Mouse (Mus musculus): ENCODE data around the gene Lrrc4. TPM values are rescaled to one million over a fixed set of nuclear protein-coding genes. Genes with fewer than 3 reads are reported as not detected.

Gene Lrrc4
- polyA plus RNA-seq, 1 experiment from 2014 or later, result 1.2 TPM

GRCm38 (mm10) chr6:28629866-28630265, 201.7 kb downstream of the Lrrc4 start:
- ATAC-seq (ENCODE audit: insufficient number of reproducible peaks, low FRiP score, low TSS enrichment, low read depth), result no peak
- Histone ChIP-seq H3K36me3 (peaks cover 5% of the 10 kb centered on the region; the same call in 1 of the 2 replicates), H3K4me3 (replicated peaks) (no peak overlapping the region), H3K9me3 (replicated peaks) (no peaks in the 10 kb centered on the region), H3K4me1 (peaks cover 11% of the 10 kb centered on the region; the same call in 1 of the 2 replicates), H3K27me3 (no peaks in the 10 kb centered on the region), H3K4me2 (replicated peaks) (no peak overlapping the region), H3K9ac (no peak overlapping the region), H3K27ac (replicated peaks) (no peak overlapping the region)
- WGBS, result 72% methylated on average over 2 of the region's 2 CpGs

DNA sequence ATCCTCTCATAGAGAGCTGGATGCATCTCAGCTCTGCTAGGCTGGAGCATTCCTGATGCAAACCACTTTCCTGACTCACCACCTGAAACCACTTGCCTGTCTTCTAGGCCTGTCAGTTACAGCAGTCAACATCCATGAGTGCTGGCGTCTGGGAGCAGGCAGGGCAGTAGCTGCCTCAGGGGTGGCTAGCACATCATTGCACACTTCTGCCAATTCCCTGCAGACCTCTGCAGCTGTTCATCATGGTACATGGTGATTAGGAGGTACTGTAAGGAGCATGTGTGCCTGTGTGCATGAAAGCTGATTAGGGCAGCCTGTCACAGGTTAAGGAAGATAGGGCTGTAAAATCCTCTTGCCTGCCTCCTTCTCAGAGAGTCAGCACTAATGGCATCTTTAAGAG, 203.1 kb downstream of the Lrrc4 start:
- H3K4me3 ChIP-seq (replicated peaks), result no peak overlapping the region
- H3K9me3 ChIP-seq (replicated peaks), result no peaks in the 10 kb centered on the region
- 0 out of 2 replicates have a peak, but pooled peaks cover 5% of the 10 kb centered on the region for H3K4me1 ChIP-seq
- no peak for ATAC-seq (ENCODE audit: insufficient number of reproducible peaks, low FRiP score, low TSS enrichment, low read depth)
- H3K4me2 ChIP-seq (replicated peaks), result no peak overlapping the region
- no peak overlapping the region for H3K27ac ChIP-seq (replicated peaks)
- no peaks in the 10 kb centered on the region for H3K27me3 ChIP-seq
- no peak overlapping the region for H3K9ac ChIP-seq
- 33% methylated on average over 1 of the region's 1 CpGs for WGBS
- peaks cover 5% of the 10 kb centered on the region; the same call in 1 of the 2 replicates for H3K36me3 ChIP-seq

DNA sequence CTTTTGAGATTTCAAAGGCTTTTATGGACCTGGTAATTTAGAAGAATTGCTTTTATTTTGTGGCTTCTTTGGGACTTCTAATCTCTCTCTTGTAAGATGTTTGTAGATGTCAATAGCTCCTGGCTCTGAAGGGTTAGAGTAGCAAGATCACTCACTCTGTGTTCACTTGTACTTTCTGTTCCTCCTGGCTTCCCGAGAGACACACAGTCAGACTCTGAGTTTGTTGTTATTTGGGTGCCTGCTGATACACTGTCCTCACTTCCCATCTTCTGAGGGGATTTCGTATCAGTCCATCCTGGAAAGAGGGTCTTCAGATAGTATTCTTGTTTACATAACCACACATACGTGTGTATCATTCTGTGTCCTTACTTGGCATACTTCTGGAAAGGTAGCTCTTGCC, 208.6 kb downstream of the Lrrc4 start:
- Histone ChIP-seq H3K4me2 (replicated peaks) (no peak overlapping the region), H3K9ac (no peak overlapping the region), H3K36me3 (peaks cover 5% of the 10 kb centered on the region; the same call in 1 of the 2 replicates), H3K27me3 (no peaks in the 10 kb centered on the region), H3K4me3 (replicated peaks) (no peak overlapping the region), H3K27ac (replicated peaks) (no peak overlapping the region), H3K4me1 (peaks cover 9% of the 10 kb centered on the region), H3K9me3 (replicated peaks) (no peaks in the 10 kb centered on the region)
- 77% methylated on average over 3 of the region's 3 CpGs for WGBS
- ATAC-seq (ENCODE audit: insufficient number of reproducible peaks, low FRiP score, low TSS enrichment, low read depth), result no peak

- no peaks in the 10 kb centered on the region for H3K27me3 ChIP-seq
- no peak for ATAC-seq (ENCODE audit: insufficient number of reproducible peaks, low FRiP score, low TSS enrichment, low read depth)
- H3K27ac ChIP-seq (replicated peaks), result no peak overlapping the region
- H3K4me1 ChIP-seq, result peaks cover 9% of the 10 kb centered on the region
- 71% methylated on average over 6 of the region's 6 CpGs for WGBS
- H3K36me3 ChIP-seq, result peaks cover 5% of the 10 kb centered on the region; the same call in 1 of the 2 replicates
- H3K9me3 ChIP-seq (replicated peaks), result no peaks in the 10 kb centered on the region
- no peak overlapping the region for H3K9ac ChIP-seq
- no peak overlapping the region for H3K4me2 ChIP-seq (replicated peaks)
- no peak overlapping the region for H3K4me3 ChIP-seq (replicated peaks)
Observed at GRCm38 (mm10) chr6:28622522-28622921, 209.0 kb downstream of the Lrrc4 start.

- WGBS, result 85% methylated on average over 5 of the region's 5 CpGs
- Histone ChIP-seq H3K27me3 (no peaks in the 10 kb centered on the region), H3K4me2 (replicated peaks) (no peak overlapping the region), H3K4me1 (peaks cover 9% of the 10 kb centered on the region), H3K4me3 (replicated peaks) (no peak overlapping the region), H3K36me3 (peaks cover 5% of the 10 kb centered on the region; the same call in 1 of the 2 replicates), H3K9ac (no peak overlapping the region), H3K27ac (replicated peaks) (no peak overlapping the region), H3K9me3 (replicated peaks) (no peaks in the 10 kb centered on the region)
- ATAC-seq (ENCODE audit: insufficient number of reproducible peaks, low FRiP score, low TSS enrichment, low read depth), result no peak
Observed at GRCm38 (mm10) chr6:28621961-28622360, 209.6 kb downstream of the Lrrc4 start.

DNA sequence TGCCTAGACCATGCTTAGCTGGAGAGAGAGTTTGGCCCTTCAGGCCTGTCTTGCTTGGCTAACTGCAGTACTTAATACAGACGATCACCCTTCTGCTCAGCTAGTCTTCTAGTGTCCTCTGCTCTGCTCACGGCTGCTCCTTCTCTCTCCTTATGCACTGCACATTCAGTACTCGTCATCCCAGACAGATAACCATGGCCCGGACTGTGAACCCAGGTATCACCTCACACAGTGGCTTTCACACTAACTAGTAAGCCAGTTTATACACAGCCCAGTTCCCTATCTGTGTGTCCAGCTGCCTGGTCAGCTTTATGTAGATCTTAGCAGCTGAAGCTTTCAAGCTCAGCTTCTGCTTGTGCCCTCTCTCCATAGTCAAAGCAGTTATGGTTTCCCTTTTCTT, 210.1 kb downstream of the Lrrc4 start:
- no peak overlapping the region for H3K9ac ChIP-seq
- no peak overlapping the region for H3K27ac ChIP-seq (replicated peaks)
- no peaks in the 10 kb centered on the region for H3K27me3 ChIP-seq
- no peak overlapping the region for H3K4me3 ChIP-seq (replicated peaks)
- H3K4me1 ChIP-seq, result peaks cover 9% of the 10 kb centered on the region
- ATAC-seq (ENCODE audit: insufficient number of reproducible peaks, low FRiP score, low TSS enrichment, low read depth), result no peak
- no peaks in the 10 kb centered on the region for H3K9me3 ChIP-seq (replicated peaks)
- no peak overlapping the region for H3K4me2 ChIP-seq (replicated peaks)
- WGBS, result 87% methylated on average over 4 of the region's 4 CpGs
- peaks cover 4% of the 10 kb centered on the region; the same call in 1 of the 2 replicates for H3K36me3 ChIP-seq

DNA sequence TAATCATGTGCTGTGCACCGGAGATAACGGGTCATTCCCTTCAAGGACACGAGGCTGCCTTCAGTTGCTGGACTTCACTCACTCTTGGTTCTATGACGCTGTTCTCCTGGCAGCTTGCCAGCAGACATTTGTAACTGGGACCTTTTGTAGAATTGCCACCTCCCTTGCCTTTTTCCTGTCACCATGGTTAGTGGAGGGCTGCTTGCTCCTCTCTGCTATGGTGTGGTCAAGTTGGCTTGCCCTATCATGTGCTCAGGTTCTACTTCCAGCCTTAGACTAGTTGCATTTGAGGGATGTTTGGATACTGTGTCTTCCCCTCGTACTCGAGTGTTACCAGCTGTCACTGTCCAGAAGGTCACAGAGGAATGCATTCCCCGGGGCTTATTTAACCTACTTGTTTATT, 212.8 kb downstream of the Lrrc4 start:
- no peaks in the 10 kb centered on the region for H3K27me3 ChIP-seq
- no peak overlapping the region for H3K9ac ChIP-seq
- 46% methylated on average over 7 of the region's 7 CpGs for WGBS
- H3K4me1 ChIP-seq, result peaks cover 9% of the 10 kb centered on the region
- no peak overlapping the region for H3K4me3 ChIP-seq (replicated peaks)
- H3K9me3 ChIP-seq (replicated peaks), result no peaks in the 10 kb centered on the region
- H3K4me2 ChIP-seq (replicated peaks), result no peak overlapping the region
- H3K27ac ChIP-seq (replicated peaks), result no peak overlapping the region
- H3K36me3 ChIP-seq, result no peaks in the 10 kb centered on the region
- no peak for ATAC-seq (ENCODE audit: insufficient number of reproducible peaks, low FRiP score, low TSS enrichment, low read depth)

DNA sequence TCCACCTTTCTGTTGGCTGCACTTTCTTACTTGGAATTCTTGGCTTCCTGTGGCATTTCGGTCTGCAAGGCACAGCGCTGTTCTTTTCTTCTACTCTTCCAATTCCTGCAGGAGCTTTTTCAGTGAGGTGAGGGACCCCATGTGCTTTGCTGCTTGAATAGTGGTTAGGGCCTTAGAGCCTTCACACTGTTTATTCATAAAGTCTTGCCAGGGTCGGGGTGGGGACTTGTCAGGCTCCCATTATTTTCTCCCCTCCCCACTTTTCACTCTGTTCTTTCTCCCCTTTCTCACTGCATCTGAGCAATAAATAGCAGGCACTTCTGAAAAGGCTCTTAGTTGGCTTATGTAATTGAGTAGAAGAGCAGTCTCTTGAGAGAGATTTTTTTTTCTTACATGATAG, 213.2 kb downstream of the Lrrc4 start:
- H3K9ac ChIP-seq, result no peak overlapping the region
- H3K9me3 ChIP-seq (replicated peaks), result no peaks in the 10 kb centered on the region
- H3K4me2 ChIP-seq (replicated peaks), result no peak overlapping the region
- no peaks in the 10 kb centered on the region for H3K27me3 ChIP-seq
- no peak overlapping the region for H3K27ac ChIP-seq (replicated peaks)
- no peaks in the 10 kb centered on the region for H3K36me3 ChIP-seq
- ATAC-seq (ENCODE audit: insufficient number of reproducible peaks, low FRiP score, low TSS enrichment, low read depth), result no peak
- peaks cover 9% of the 10 kb centered on the region for H3K4me1 ChIP-seq
- no peak overlapping the region for H3K4me3 ChIP-seq (replicated peaks)
- 67% methylated on average over 3 of the region's 3 CpGs for WGBS

DNA sequence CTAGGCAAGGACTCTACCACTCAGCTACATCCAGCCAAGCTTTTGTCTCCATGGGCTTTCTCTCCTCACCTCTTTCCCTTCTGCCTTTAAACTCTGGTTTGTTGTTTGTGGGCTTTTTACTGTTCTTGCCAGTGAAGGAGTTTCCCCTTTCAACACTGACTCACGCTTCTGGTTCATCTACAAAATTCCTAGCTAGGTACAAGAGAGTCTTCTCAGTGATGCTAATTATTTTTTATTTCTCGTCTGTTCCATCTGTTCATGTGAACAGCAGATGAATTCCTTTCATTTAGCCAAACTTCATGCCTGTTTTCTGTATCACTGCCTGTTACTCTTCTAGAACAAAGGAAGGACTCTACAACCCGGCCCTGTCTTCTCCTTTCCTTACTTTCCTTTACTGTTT, 215.6 kb downstream of the Lrrc4 start:
- no peaks in the 10 kb centered on the region for H3K27me3 ChIP-seq
- H3K9me3 ChIP-seq (replicated peaks), result no peaks in the 10 kb centered on the region
- no peak overlapping the region for H3K27ac ChIP-seq (replicated peaks)
- 46% methylated on average over 3 of the region's 3 CpGs for WGBS
- H3K9ac ChIP-seq, result no peak overlapping the region
- no peak for ATAC-seq (ENCODE audit: insufficient number of reproducible peaks, low FRiP score, low TSS enrichment, low read depth)
- H3K36me3 ChIP-seq, result no peaks in the 10 kb centered on the region
- no peak overlapping the region for H3K4me3 ChIP-seq (replicated peaks)
- peaks cover 9% of the 10 kb centered on the region for H3K4me1 ChIP-seq
- H3K4me2 ChIP-seq (replicated peaks), result no peak overlapping the region

DNA sequence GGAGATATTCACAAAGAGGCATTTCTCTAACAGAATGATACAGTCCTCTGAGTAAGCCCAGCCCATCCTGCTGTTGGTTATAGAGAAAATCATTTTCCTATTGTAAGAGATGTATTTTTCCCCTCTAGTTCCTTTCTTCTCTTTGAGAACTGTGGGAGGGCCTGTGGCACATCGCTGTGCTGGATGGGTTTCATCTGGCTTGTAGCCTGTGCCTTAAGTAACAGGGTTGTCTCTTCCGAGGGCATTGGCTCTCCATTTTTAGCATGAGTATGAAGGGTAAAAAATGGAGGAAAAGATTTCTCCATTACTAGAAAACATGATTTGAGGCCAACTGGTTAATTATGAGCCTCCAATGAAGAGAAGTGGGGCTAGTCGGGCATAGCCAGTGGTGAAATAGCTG, 216.1 kb downstream of the Lrrc4 start:
- WGBS, result 67% methylated on average over 3 of the region's 3 CpGs

DNA sequence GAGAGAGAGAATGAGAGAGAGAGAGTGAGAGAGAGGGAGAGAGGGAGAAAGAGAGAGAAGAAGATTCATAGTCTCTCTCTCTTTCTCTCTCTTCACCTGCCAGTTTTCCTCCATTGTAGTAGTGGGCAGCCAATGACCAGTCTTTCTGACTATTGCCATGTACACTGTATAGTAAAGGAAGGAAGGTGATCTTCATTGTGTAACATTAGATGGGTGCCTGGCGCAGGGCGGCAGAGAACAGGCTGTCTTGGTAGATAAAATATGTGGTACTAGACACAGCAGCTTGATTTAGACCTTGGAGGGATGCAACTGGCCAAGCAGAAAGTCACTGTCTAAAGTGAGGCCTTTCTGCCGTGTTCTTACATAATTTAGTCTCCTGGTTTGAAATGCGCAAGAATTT, 216.7 kb downstream of the Lrrc4 start:
- Histone ChIP-seq H3K4me2 (replicated peaks) (no peak overlapping the region), H3K9me3 (replicated peaks) (no peaks in the 10 kb centered on the region), H3K4me3 (replicated peaks) (no peak overlapping the region), H3K27me3 (no peaks in the 10 kb centered on the region), H3K9ac (no peak overlapping the region), H3K36me3 (no peaks in the 10 kb centered on the region), H3K4me1 (peaks cover 9% of the 10 kb centered on the region), H3K27ac (replicated peaks) (no peak overlapping the region)
- no peak for ATAC-seq (ENCODE audit: insufficient number of reproducible peaks, low FRiP score, low TSS enrichment, low read depth)
- WGBS, result 90% methylated on average over 4 of the region's 4 CpGs

More for the DNA sequence above, 216.1 kb downstream of the Lrrc4 start:
- Histone ChIP-seq H3K9me3 (replicated peaks) (no peaks in the 10 kb centered on the region), H3K4me2 (replicated peaks) (no peak overlapping the region), H3K27ac (replicated peaks) (no peak overlapping the region), H3K4me3 (replicated peaks) (no peak overlapping the region), H3K27me3 (no peaks in the 10 kb centered on the region), H3K36me3 (no peaks in the 10 kb centered on the region), H3K9ac (no peak overlapping the region), H3K4me1 (peaks cover 9% of the 10 kb centered on the region)
- no peak for ATAC-seq (ENCODE audit: insufficient number of reproducible peaks, low FRiP score, low TSS enrichment, low read depth)

- no peak for ATAC-seq (ENCODE audit: insufficient number of reproducible peaks, low FRiP score, low TSS enrichment, low read depth)
- WGBS, result 56% methylated on average over 4 of the region's 4 CpGs
Observed at GRCm38 (mm10) chr6:28613441-28613840, 218.1 kb downstream of the Lrrc4 start.

More at GRCm38 (mm10) chr6:28613441-28613840, 218.1 kb downstream of the Lrrc4 start:
- H3K9ac ChIP-seq, result no peak overlapping the region
- no peaks in the 10 kb centered on the region for H3K27me3 ChIP-seq
- H3K27ac ChIP-seq (replicated peaks), result no peak overlapping the region
- H3K4me2 ChIP-seq (replicated peaks), result no peak overlapping the region
- no peaks in the 10 kb centered on the region for H3K36me3 ChIP-seq
- no peaks in the 10 kb centered on the region for H3K9me3 ChIP-seq (replicated peaks)
- H3K4me1 ChIP-seq, result peaks cover 3% of the 10 kb centered on the region
- no peak overlapping the region for H3K4me3 ChIP-seq (replicated peaks)

Measured in embryonic facial prominence, embryonic 15.5 days (tissue).